Mouse (Mus musculus): ENCODE measurements at regions not wholly inside any gene's neighbourhood (a gene's known extent, or its start where the extent isn't known, plus 50 kb on each side); places are given as distances from the start of the nearest gene placed in this dataset.
A peak's percentile ranks its signal among the peaks of the same experiment; 100 is the strongest.

- TF ChIP-seq POLR2A (IDR thresholded peaks at IDR 0.05; ENCODE audit: borderline replicate concordance, extremely low read depth, low read depth, low read length) (no peak), CTCF (IDR thresholded peaks at IDR 0.05; ENCODE audit: insufficient read depth, low read length) (peak; percentile 58; the same call in 1 of the 2 replicates)
Measured at GRCm38 (mm10) chr1:154117688-154118373, 83.2 kb upstream of the Zfp648 start.
